Mouse (Mus musculus) effector memory CD4-positive, alpha-beta T cell, adult 7 months (primary cell): Measurements from ENCODE around the gene Akr1c20. TPM values are rescaled to one million over a fixed set of nuclear protein-coding genes. Genes with fewer than 3 reads are reported as not detected.

Experiments used
- polyA plus RNA-seq: library from polyadenylated mRNA; unstranded; fragments of 100-300 nt; shearing (Covaris generic); gene quantifications from one replicate; pipeline ENCODE4 v1.2.1, GENCODE M21; 2017

Gene Akr1c20
- polyA plus RNA-seq = not detected

GRCm38 (mm10) chr13:4523201-4523838 is at the start of gene Akr1c20:
Akr1c20 (minus strand) TSS chr13:4523345.

Other genes starting within 250 kb of the Akr1c20 start
- 2.8 TPM for gene Akr1c12, start 243.9 kb downstream of the Akr1c20 start, polyA plus RNA-seq
- not detected for gene Akr1c6, start 89.0 kb downstream of the Akr1c20 start, polyA plus RNA-seq
- not detected for gene Akr1c21, start 50.7 kb upstream of the Akr1c20 start, polyA plus RNA-seq
- 9.1 TPM for gene Akr1e1, start 85.8 kb upstream of the Akr1c20 start, polyA plus RNA-seq